Mouse (Mus musculus): ENCODE results near the gene Hormad2. TPM values are rescaled to one million over a fixed set of nuclear protein-coding genes. Genes with fewer than 3 reads are reported as not detected.

Hormad2 gene
- polyA plus RNA-seq, 1 experiment from 2014 or later: 0.51 TPM

GRCm38 (mm10) chr11:4296610-4297275 lies 144.2 kb downstream of the Hormad2 start:
- ATAC-seq (ENCODE audit: low FRiP score, low TSS enrichment): no peak

More at GRCm38 (mm10) chr11:4296610-4297275, 144.2 kb downstream of the Hormad2 start:
- no peak overlapping the region for H3K9ac ChIP-seq (ENCODE audit: low read length)
- 0 out of 2 replicates have a peak, but pooled peaks cover 4% of the 10 kb centered on the region for H3K4me1 ChIP-seq (replicated peaks; ENCODE audit: control insufficient read depth, insufficient read depth)
- H3K9me3 ChIP-seq (ENCODE audit: control insufficient read depth, low read length): no peaks in the 10 kb centered on the region
- H3K27ac ChIP-seq (replicated peaks): no peak overlapping the region
- H3K4me2 ChIP-seq (replicated peaks; ENCODE audit: low read depth): no peak overlapping the region
- no peaks in the 10 kb centered on the region for H3K36me3 ChIP-seq (ENCODE audit: control insufficient read depth, insufficient read depth, low read length)
- DNase-seq (ENCODE audit: low spot score): no peak
- no peak for TF ChIP-seq CTCF (IDR thresholded peaks at IDR 0.05; ENCODE audit: low read depth)
- no peak for TF ChIP-seq EP300 (optimal IDR thresholded peaks at IDR 0.05)
- no peaks in the 10 kb centered on the region for H3K27me3 ChIP-seq (ENCODE audit: control insufficient read depth, insufficient read depth, low read length)
- no peak overlapping the region for H3K4me3 ChIP-seq (ENCODE audit: low read depth, low read length)
- 71% methylated on average over 10 of the region's 10 CpGs for WGBS

Other genes starting within 250 kb of the Hormad2 start
- 9.6 and 9.7 TPM in 2 replicates for gene Castor1, start 222.9 kb downstream of the Hormad2 start, polyA plus RNA-seq (2015; fragmentation: Nextera tagmentation; extraction: Ambion mirVana)
- 0.05 and 0.11 TPM in 2 replicates for gene Osm, start 204.7 kb downstream of the Hormad2 start, polyA plus RNA-seq (2015; fragmentation: Nextera tagmentation; extraction: Ambion mirVana)
- gene Lif, start 183.5 kb downstream of the Hormad2 start, polyA plus RNA-seq (2015; fragmentation: Nextera tagmentation; extraction: Ambion mirVana): 0.61 and 1.1 TPM in 2 replicates
- 11.7 and 13.4 TPM in 2 replicates for gene Mtmr3, start 153.8 kb upstream of the Hormad2 start, polyA plus RNA-seq (2015; fragmentation: Nextera tagmentation; extraction: Ambion mirVana)
- not detected in 2 replicates for gene Gm11032, start 179.0 kb upstream of the Hormad2 start, polyA plus RNA-seq (2015; fragmentation: Nextera tagmentation; extraction: Ambion mirVana)
- gene Ascc2, start 196.6 kb upstream of the Hormad2 start, polyA plus RNA-seq (2015; fragmentation: Nextera tagmentation; extraction: Ambion mirVana): 20.2 and 21.4 TPM in 2 replicates

Data from stomach, postnatal 0 days (tissue).